Mouse (Mus musculus) lung, postnatal 0 days (tissue): Measurements from ENCODE around the gene Cldn14. TPM values are rescaled to one million over a fixed set of nuclear protein-coding genes. Genes with fewer than 3 reads are reported as not detected.

Experiments
- ATAC-seq: fragments of 200-750 bp; cut with Nextera tagmentation; 2 replicates; pipeline ENCODE4 v1.8.0; 2017; ENCODE audit warnings: moderate library complexity
- DNase-seq: peaks from one replicate; pipeline ENCODE4 v3.0.0-alpha.2; 2016; ENCODE audit warnings: low spot score
- H3K27ac ChIP-seq: fragments of 300-500 bp; sonication (generic); 2 replicates; pipeline ENCODE4 v1.5.1; 2014; ENCODE audit warnings: antibody characterized with exemption, mild to moderate bottlenecking, low read length, mixed read lengths
- H3K27me3 ChIP-seq: fragments of 300-500 bp; sonication (generic); replicated peaks from 2 replicates; pipeline ENCODE4 v1.6.1; 2014; ENCODE audit warnings: low read length, mixed read lengths; ENCODE audit not compliant: insufficient read depth
- H3K36me3 ChIP-seq: fragments of 300-500 bp; sonication (generic); 2 replicates; pipeline ENCODE4 v1.6.1; 2014; ENCODE audit warnings: low read length, mixed read lengths; ENCODE audit not compliant: insufficient read depth
- H3K4me1 ChIP-seq: fragments of 300-500 bp; sonication (generic); 2 replicates; pipeline ENCODE4 v1.6.1; 2014; ENCODE audit warnings: antibody characterized with exemption, low read depth, low read length, mixed read lengths; ENCODE audit not compliant: insufficient read depth
- H3K4me2 ChIP-seq: fragments of 300-500 bp; sonication (generic); replicated peaks from 2 replicates; pipeline ENCODE4 v1.6.1; 2014; ENCODE audit warnings: low read depth, mild to moderate bottlenecking, low read length, moderate library complexity, mixed read lengths
- H3K4me3 ChIP-seq: fragments of 300-500 bp; sonication (generic); 2 replicates; pipeline ENCODE4 v1.5.1; 2014; ENCODE audit warnings: low read depth, low read length
- H3K9ac ChIP-seq: fragments of 300-500 bp; sonication (generic); replicated peaks from 2 replicates; pipeline ENCODE4 v1.6.1; 2014; ENCODE audit warnings: low read depth, mild to moderate bottlenecking
- H3K9me3 ChIP-seq: fragments of 300-500 bp; sonication (generic); 2 replicates; pipeline ENCODE4 v1.6.1; 2016; ENCODE audit warnings: low read length, mixed read lengths
- CTCF ChIP-seq: IDR thresholded peaks from 2 replicates; pipeline ENCODE4 v1.5.1; 2016; ENCODE audit warnings: antibody characterized with exemption, mild to moderate bottlenecking
- EP300 ChIP-seq: IDR thresholded peaks from 2 replicates; pipeline ENCODE4 v1.6.1; 2016; ENCODE audit warnings: antibody characterized with exemption, mild to moderate bottlenecking, control low read depth
- WGBS: fragments of 180-500 bp; shearing (Covaris S2); extraction: QIAGEN DNeasy Blood & Tissue Kit; methylation state at CpG from one replicate; pipeline ENCODE4 v1.1.7; 2014; 5-methylcytosine and 5-hydroxymethylcytosine counted together
- polyA plus RNA-seq: library from polyadenylated mRNA; unstranded; fragments of >200 nt; fragmentation: Nextera tagmentation; extraction: Ambion mirVana; gene quantifications from 2 replicates; pipeline ENCODE4 v1.2.1, GENCODE M21; 2015

The Cldn14 gene
- polyA plus RNA-seq, 1 experiment from 2014 or later: not detected

DNA sequence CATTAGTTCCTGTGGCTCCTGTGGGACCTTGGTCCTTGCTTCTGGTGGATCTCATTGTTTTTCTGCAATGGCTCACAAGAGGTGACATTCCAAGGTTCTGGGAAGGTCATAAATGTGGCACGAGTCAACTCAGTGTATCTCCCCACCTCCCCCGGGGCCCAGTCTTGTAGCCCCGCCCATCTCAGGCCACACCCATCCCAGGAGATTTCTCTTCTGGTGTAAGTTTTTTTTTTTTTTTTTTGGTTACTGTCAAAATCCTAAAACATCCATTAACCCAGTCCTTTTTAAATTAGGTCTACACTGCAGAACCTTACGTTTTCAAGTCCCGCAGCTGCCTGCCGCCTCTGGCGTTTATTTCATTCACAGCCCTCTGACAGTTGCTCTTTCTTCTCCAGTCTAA lies 73.6 kb downstream of the Cldn14 start:
- Histone ChIP-seq H3K27me3 (no peaks in the 10 kb centered on the region), H3K4me3 (no peak overlapping the region), H3K4me1 (no peaks in the 10 kb centered on the region), H3K27ac (no peak overlapping the region), H3K9ac (no peak overlapping the region), H3K36me3 (no peaks in the 10 kb centered on the region), H3K9me3 (no peaks in the 10 kb centered on the region), H3K4me2 (no peak overlapping the region)
- TF ChIP-seq CTCF (no peak), EP300 (no peak)
- WGBS: 22% methylated on average over 7 of the region's 7 CpGs
- ATAC-seq (no peak), DNase-seq (no peak)

DNA sequence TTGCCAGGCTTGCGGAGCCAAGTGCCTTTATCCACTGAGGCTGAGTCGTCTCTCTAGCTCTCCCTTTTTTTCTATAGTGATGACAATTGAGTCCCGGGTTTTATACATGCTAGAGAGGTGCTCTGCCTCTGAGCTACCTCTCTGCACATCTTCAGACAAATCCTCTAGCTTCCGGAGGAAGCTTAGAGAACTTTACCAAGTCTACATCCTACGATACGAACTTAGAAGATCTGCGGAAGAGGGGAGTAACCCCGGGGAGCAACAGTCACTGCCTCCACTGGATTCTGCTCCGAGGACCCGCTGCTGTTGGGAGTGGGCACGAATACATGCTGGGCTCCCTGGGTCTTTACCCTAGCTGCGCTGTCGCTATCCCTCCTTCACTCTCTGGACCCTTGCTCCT lies 74.0 kb downstream of the Cldn14 start:
- DNase-seq (no peak), ATAC-seq (no peak)
- no peaks in the 10 kb centered on the region for H3K9me3 ChIP-seq
- H3K4me3 ChIP-seq: no peak overlapping the region
- H3K27me3 ChIP-seq: no peaks in the 10 kb centered on the region
- H3K9ac ChIP-seq: no peak overlapping the region
- no peak overlapping the region for H3K27ac ChIP-seq
- no peak for TF ChIP-seq EP300
- TF ChIP-seq CTCF: no peak
- H3K36me3 ChIP-seq: no peaks in the 10 kb centered on the region
- H3K4me1 ChIP-seq: no peaks in the 10 kb centered on the region
- WGBS: 15% methylated on average over 13 of the region's 13 CpGs
- H3K4me2 ChIP-seq: no peak overlapping the region

DNA sequence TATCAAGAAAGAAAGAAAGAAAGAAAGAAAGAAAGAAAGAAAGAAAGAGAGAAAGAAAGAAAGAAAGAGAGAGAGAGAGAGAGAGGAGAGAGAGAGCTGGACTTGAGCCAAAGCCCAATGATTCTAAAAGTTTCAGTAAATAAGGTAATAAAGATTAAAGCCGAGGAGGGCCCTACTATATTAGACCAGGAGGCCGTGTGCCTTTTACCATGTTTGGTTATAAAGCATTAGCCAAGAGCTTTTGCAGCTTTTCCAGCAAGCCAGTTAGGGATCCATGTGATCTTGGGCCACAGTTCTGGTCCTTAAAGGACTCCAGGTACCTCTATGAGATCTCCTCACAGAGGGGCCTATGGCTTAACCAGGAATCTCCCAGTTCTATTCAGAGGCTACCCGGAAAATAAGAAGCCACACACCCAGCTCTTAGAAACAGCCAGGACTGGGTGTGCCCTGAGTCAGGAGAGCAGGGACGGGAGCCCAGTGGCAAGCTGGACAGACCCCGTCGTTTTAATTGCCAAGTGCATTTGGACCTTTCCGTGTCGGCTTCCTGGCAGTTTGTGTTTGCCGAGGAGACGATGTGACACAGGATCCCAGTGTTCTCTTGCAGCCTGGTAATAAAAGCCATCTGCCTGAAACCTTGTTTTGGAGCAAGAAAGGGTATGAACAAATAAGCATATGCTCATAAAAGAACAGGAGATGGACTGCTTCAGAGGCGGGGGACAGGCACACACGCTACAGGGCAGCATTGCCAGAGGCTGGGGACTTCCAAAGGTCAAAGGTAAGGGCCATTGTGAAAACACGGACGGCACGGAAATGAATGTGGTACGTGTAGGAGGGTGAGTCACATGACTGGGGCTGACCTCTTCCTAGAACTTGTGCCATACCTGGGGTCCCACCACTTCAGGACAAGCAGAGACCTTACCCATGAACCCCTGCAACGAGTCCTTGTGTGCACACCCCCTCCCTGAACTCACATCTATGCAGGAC lies 76.2 kb downstream of the Cldn14 start:
- no peaks in the 10 kb centered on the region for H3K27me3 ChIP-seq
- H3K36me3 ChIP-seq: no peaks in the 10 kb centered on the region
- H3K9me3 ChIP-seq: no peaks in the 10 kb centered on the region
- no peak overlapping the region for H3K9ac ChIP-seq
- TF ChIP-seq CTCF (no peak), EP300 (no peak)
- WGBS: 46% methylated on average over 17 of the region's 17 CpGs
- H3K4me1 ChIP-seq: no peaks in the 10 kb centered on the region
- H3K27ac ChIP-seq: no peak overlapping the region
- ATAC-seq (no peak), DNase-seq (no peak)
- no peak overlapping the region for H3K4me3 ChIP-seq
- H3K4me2 ChIP-seq: no peak overlapping the region

DNA sequence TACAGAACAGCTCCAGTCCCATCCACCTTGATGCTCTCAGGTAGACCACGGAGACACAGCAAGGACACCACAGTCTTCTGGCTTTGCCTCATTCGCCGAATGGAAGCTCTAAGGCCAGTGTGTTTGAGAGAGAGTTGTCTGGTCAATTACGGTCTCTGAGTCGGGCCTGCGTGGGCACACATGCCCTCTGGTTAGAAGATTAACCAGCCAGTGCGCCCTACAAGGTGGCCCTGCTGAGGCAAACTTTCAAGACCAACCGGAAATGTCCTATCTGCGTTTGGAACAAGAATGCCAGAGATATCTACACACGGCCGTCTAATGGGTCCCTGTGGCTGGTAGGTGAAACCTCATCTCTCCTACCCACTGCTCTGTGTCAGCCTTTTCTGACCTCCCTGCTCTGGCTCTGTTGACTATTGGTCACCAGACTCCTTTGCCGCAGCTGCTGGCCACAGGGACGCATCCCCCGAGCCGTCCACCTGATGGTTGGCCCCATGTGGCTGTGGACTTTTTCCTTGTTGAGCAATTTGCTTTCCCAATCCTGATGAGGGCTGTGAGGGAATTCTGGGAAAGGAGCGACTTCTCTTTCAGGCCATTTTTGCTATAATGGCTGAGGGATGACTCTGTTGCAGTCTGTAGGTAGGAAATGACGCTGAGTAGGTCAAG lies 79.1 kb downstream of the Cldn14 start:
- no peak overlapping the region for H3K4me3 ChIP-seq
- no peak overlapping the region for H3K4me2 ChIP-seq
- H3K9me3 ChIP-seq: no peaks in the 10 kb centered on the region
- no peak for DNase-seq
- ATAC-seq: no peak
- WGBS: 81% methylated on average over 17 of the region's 17 CpGs
- TF ChIP-seq EP300: no peak
- no peak for TF ChIP-seq CTCF
- no peaks in the 10 kb centered on the region for H3K27me3 ChIP-seq
- H3K27ac ChIP-seq: no peak overlapping the region
- no peaks in the 10 kb centered on the region for H3K4me1 ChIP-seq
- H3K9ac ChIP-seq: no peak overlapping the region
- H3K36me3 ChIP-seq: no peaks in the 10 kb centered on the region

DNA sequence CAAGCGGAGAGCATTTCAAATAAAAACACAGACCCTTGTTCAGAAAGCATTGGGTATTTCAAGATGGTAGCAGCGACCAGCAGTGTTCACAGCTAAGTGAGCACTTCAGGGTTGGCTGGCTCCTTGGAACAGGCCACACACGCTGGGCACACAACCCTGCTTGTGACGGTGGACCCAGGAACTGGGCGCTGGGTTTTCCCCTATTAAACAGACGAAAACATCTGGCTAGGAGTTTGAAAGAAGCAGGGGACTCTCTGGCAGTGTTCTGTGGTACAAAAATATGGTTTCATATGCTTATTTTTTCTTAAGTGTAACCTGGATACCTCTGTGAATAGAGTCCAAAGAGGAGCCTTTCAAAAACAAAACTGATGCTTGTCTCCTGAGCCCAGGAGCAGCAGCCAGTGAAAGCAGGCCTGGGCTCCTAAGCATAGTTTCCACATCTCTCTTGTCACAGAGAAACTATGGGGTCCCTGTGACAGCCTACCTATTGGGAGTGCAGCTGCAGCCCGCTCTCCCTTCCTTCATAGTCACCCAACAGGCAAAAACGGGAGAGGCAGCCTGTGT lies 82.9 kb downstream of the Cldn14 start:
- no peaks in the 10 kb centered on the region for H3K9me3 ChIP-seq
- TF ChIP-seq CTCF (no peak), EP300 (no peak)
- no peak overlapping the region for H3K4me3 ChIP-seq
- DNase-seq (no peak), ATAC-seq (no peak)
- no peaks in the 10 kb centered on the region for H3K36me3 ChIP-seq
- no peaks in the 10 kb centered on the region for H3K4me1 ChIP-seq
- H3K27ac ChIP-seq: no peak overlapping the region
- no peak overlapping the region for H3K4me2 ChIP-seq
- WGBS: 73% methylated on average over 8 of the region's 8 CpGs
- no peak overlapping the region for H3K9ac ChIP-seq
- H3K27me3 ChIP-seq: no peaks in the 10 kb centered on the region

DNA sequence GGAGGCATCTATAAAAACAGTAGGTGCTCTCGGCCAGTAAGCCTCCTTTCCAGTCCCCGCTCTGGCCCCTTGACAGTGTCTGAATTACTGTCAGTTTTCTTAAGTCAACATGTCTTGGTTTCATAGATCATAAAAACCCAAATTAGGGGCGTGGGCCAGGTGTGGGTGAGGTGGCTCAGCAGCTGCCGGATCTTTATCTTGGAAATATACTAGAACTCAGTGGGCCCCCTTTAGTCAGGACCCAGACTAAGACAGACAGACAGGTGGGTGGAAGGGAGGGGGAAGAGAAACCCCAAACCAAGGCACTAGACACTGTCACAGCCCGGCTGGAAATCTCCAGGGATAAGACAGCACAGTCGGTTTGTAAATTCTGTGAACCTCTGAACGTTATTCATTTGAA lies 84.8 kb downstream of the Cldn14 start:
- Histone ChIP-seq H3K9me3 (no peaks in the 10 kb centered on the region), H3K4me2 (no peak overlapping the region), H3K9ac (no peak overlapping the region), H3K36me3 (no peaks in the 10 kb centered on the region), H3K4me3 (no peak overlapping the region), H3K4me1 (no peaks in the 10 kb centered on the region), H3K27me3 (no peaks in the 10 kb centered on the region), H3K27ac (no peak overlapping the region)
- DNase-seq (no peak), ATAC-seq (no peak)
- 69% methylated on average over 7 of the region's 7 CpGs for WGBS
- TF ChIP-seq EP300: no peak
- no peak for TF ChIP-seq CTCF
